Mouse (Mus musculus) 416B (cell line): ENCODE data around the gene Arxes2.
"Not testable (repeated sequence)": the region's sequence is repeated elsewhere in the genome, so short reads cannot be mapped to it uniquely, and the experiment has no call there.

Experiments used
- DNase-seq: peaks from one replicate; pipeline ENCODE4 v3.0.0; 2011; ENCODE audit warnings: low read depth

The Arxes2 gene

DNA sequence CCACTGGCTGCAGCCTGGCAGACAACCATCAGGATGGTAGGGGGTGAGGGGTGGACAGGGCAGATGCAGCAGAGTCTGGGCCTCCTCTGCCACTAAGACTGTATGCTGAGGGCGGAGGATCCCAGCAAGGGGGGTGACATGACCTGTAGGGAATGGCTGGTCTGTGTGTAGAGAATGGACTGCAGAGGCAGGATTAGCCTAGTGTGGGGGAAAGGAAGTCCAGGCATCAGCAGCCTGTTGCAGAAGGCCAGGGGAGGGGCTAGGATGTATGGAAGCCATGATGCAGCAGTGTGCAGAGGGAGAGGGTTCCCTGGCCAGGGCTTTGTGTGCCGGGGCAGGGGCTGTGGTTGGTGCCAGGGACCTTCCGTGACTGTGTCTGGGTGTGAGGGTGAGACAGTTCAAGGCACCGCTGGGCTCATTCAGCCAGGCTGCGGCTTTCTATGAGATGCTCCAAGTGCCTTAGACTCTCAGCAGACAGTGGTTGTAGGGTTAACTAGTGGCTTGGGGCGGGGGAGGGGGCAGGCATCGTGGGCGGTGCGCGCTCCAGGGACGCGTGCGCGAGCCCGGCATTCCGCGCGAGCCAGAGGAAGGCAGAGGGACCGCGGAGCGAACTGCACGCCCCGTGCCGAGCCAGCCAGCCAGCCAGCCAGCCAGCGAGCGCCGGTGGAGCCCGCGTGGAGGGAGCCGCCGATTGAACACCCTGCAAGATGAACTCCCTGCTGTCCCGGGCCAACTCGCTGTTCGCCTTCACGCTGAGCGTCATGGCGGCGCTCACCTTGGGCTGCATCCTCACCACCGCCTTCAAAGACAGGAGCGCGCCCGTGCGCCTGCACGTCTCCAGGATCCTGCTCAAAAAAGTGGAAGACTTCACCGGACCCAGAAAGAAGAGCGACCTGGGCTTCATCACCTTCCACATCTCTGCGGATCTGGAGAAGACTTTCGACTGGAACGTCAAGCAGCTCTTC, 39.5 kb downstream of the Arxes2 start, which contains the start of gene Arxes1:
Gene Arxes1 (plus strand): TSS at position 569 of the 965 bp plus-strand sequence.
- DNase-seq: not testable (repeated sequence)

- DNase-seq: no peak
Measured at GRCm38 (mm10) chrX:136043726-136044125, 50.1 kb downstream of the Arxes2 start.
